Comparison of ENCODE assay signal across 31 mouse cellular contexts in the genomic region with DNA sequence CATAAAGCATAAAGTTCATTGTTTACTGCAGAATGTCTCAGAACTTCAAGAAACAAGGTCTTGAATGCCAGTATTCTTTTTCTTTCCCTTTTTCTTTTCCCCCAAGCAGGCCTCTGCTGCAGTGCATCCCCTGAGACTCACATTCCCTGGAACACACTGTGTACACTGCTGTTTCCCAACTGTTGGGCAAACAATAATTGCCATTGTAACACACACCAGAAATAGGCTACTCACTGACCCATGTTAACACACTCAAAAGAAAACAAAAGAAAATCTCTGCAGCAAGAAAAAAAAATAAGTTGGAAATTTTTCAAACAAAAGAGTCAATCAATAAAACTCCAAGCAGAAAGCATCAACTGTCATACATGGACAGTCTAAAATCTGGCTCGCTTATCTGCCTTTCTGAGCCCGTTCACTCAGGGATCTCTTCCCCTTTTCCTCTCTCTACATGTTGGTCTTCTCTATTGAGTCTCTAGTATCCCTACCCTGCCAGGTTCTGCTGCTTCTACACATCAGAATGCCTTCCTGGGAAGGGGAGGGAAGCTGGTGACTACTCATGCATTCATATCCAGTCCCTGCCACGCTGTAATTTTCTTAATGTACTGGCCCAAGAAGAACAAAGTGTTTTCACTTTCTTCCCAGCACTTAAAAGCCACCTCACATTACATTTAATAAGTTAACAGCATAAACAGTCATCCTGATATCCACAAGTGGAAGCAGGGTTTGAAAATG.
A peak's percentile ranks its signal among the peaks of the same experiment; 100 is the strongest.
DNase-seq lines count a peak whose midpoint lies in the region; ATAC-seq and TF ChIP-seq lines count a peak whose summit lies in the region.
"Had no signal": no experiment of that assay in that cellular context is flagged by ENCODE, and none has a peak within 500 bp of the region (broad histone marks: within the 10 kb centered on the region; RNA-seq: fewer than 3 reads in every experiment).

No protein-coding gene starts in this region.

- TF ChIP-seq EP300 in heart, adult 2 months (IDR thresholded peaks at IDR 0.05; ENCODE audit: insufficient read depth, low read depth, low read length): no peak

- no peaks in the 10 kb centered on the region for H3K79me2 ChIP-seq in heart, adult 2 months (replicated peaks; ENCODE audit: control insufficient read depth, insufficient read depth, low read length)

- no peaks in the 10 kb centered on the region for H3K36me3 ChIP-seq in heart, adult 2 months (ENCODE audit: control insufficient read depth, insufficient read depth, low read length)
- H3K36me3 ChIP-seq in hindbrain, embryonic 12.5 days: no peaks in the 10 kb centered on the region
- H3K36me3 ChIP-seq in hindbrain, postnatal 0 days (ENCODE audit: insufficient read depth, low read length): no peaks in the 10 kb centered on the region
- H3K36me3 ChIP-seq in neural tube, embryonic 13.5 days: no peaks in the 10 kb centered on the region
- peaks cover 5% of the 10 kb centered on the region; the same call in 1 of the 2 replicates for H3K36me3 ChIP-seq in neural tube, embryonic 15.5 days
- H3K36me3 ChIP-seq: embryonic facial prominence, embryonic 10.5 days; embryonic facial prominence, embryonic 15.5 days; forebrain, embryonic 12.5 days; G1E; heart, embryonic 15.5 days; kidney, embryonic 15.5 days; neural tube, embryonic 12.5 days had no signal

- no peak for TF ChIP-seq CTCF in heart, adult 2 months (IDR thresholded peaks at IDR 0.05)
- TF ChIP-seq CTCF in hindbrain, postnatal 0 days (IDR thresholded peaks at IDR 0.05; ENCODE audit: low read depth): no peak

- peak; percentile 68; the same call in 1 of the 2 replicates for ATAC-seq in hindbrain, embryonic 12.5 days (ENCODE audit: low FRiP score)
- no peak for ATAC-seq in hindbrain, postnatal 0 days
- no peak for ATAC-seq in neural tube, embryonic 13.5 days (ENCODE audit: low read depth)
- no peak for ATAC-seq in neural tube, embryonic 15.5 days (ENCODE audit: low FRiP score)
- ATAC-seq: forebrain, postnatal 0 days; Patski had no signal

- H3K4me2 ChIP-seq in hindbrain, embryonic 12.5 days (replicated peaks): no peak overlapping the region
- no peak overlapping the region for H3K4me2 ChIP-seq in hindbrain, postnatal 0 days (ENCODE audit: low read depth, low read length)
- H3K4me2 ChIP-seq in neural tube, embryonic 13.5 days: no peak overlapping the region
- no peak overlapping the region for H3K4me2 ChIP-seq in neural tube, embryonic 15.5 days
- H3K4me2 ChIP-seq: embryonic facial prominence, embryonic 15.5 days; forebrain, embryonic 12.5 days; heart, embryonic 15.5 days; hindbrain, embryonic 14.5 days; kidney, embryonic 15.5 days; neural tube, embryonic 12.5 days had no signal

- H3K4me1 ChIP-seq in heart, adult 2 months (ENCODE audit: control insufficient read depth, insufficient read depth, low read length): no peaks in the 10 kb centered on the region
- peaks cover 20% of the 10 kb centered on the region for H3K4me1 ChIP-seq in hindbrain, embryonic 12.5 days
- H3K4me1 ChIP-seq in hindbrain, postnatal 0 days (ENCODE audit: insufficient read depth, low read length): no peaks in the 10 kb centered on the region
- peaks cover 21% of the 10 kb centered on the region for H3K4me1 ChIP-seq in neural tube, embryonic 13.5 days (replicated peaks)
- H3K4me1 ChIP-seq in neural tube, embryonic 15.5 days: peaks cover 7% of the 10 kb centered on the region; the same call in 1 of the 2 replicates
- H3K4me1 ChIP-seq: embryonic facial prominence, embryonic 15.5 days; heart, embryonic 15.5 days; neural tube, embryonic 12.5 days had no signal

- DNase-seq in heart, adult 11 months: peak; percentile 92
- DNase-seq in heart, adult 2 months: no peak
- no peak for DNase-seq in hindbrain, postnatal 0 days (ENCODE audit: low spot score)
- DNase-seq in right cerebral cortex, adult 18-20 months: no peak
- DNase-seq: adrenal gland, postnatal 25 days; cerebellum, adult 2 months; cerebellum, postnatal 25 days; forebrain, postnatal 0 days; heart, postnatal 4 days; kidney, adult 18-20 months; kidney, postnatal 25 days; liver; lung, adult 2 months; lung, postnatal 10 days; thymus, adult 2 months; thymus, postnatal 36 days had no signal

- intact Hi-C loops in heart, adult 2 months (cut with DNase I): no loop called here

- no peak overlapping the region for H3K4me3 ChIP-seq in heart, adult 2 months
- no peak overlapping the region for H3K4me3 ChIP-seq in hindbrain, embryonic 12.5 days
- H3K4me3 ChIP-seq in hindbrain, postnatal 0 days (ENCODE audit: low read length): no peak overlapping the region
- H3K4me3 ChIP-seq in neural tube, embryonic 13.5 days: no peak overlapping the region
- no peak overlapping the region for H3K4me3 ChIP-seq in neural tube, embryonic 15.5 days (replicated peaks)
- H3K4me3 ChIP-seq: embryonic facial prominence, embryonic 10.5 days; embryonic facial prominence, embryonic 15.5 days; forebrain, embryonic 12.5 days; heart, embryonic 15.5 days; kidney, embryonic 15.5 days; myocyte; neural tube, embryonic 12.5 days had no signal

- TF ChIP-seq POLR2A in heart, adult 2 months (IDR thresholded peaks at IDR 0.05; ENCODE audit: insufficient read depth, low read depth, low read length): no peak

- WGBS in heart, adult 2 months: 66% methylated on average over 3 of the region's 3 CpGs
- 43% methylated on average over 3 of the region's 3 CpGs for WGBS in hindbrain, embryonic 12.5 days
- WGBS in hindbrain, postnatal 0 days: 26% methylated on average over 3 of the region's 3 CpGs
- WGBS in neural tube, embryonic 13.5 days: 55% methylated on average over 3 of the region's 3 CpGs
- WGBS in neural tube, embryonic 15.5 days: 52% methylated on average over 3 of the region's 3 CpGs

- no peaks in the 10 kb centered on the region for H3K27me3 ChIP-seq in heart, adult 2 months (ENCODE audit: control insufficient read depth, insufficient read depth, low read length)
- 0 out of 2 replicates have a peak, but pooled peaks cover 4% of the 10 kb centered on the region for H3K27me3 ChIP-seq in hindbrain, embryonic 12.5 days
- H3K27me3 ChIP-seq in hindbrain, postnatal 0 days (ENCODE audit: insufficient read depth, low read length): no peaks in the 10 kb centered on the region
- H3K27me3 ChIP-seq in neural tube, embryonic 13.5 days: no peaks in the 10 kb centered on the region; the same call in 1 of the 2 replicates
- no peaks in the 10 kb centered on the region for H3K27me3 ChIP-seq in neural tube, embryonic 15.5 days (replicated peaks)
- H3K27me3 ChIP-seq: embryonic facial prominence, embryonic 15.5 days; forebrain, embryonic 12.5 days; neural tube, embryonic 12.5 days had no signal

- no peaks in the 10 kb centered on the region for H3K9me3 ChIP-seq in hindbrain, embryonic 12.5 days (replicated peaks)
- no peaks in the 10 kb centered on the region for H3K9me3 ChIP-seq in hindbrain, postnatal 0 days (ENCODE audit: low read length)
- no peaks in the 10 kb centered on the region for H3K9me3 ChIP-seq in neural tube, embryonic 13.5 days
- no peaks in the 10 kb centered on the region for H3K9me3 ChIP-seq in neural tube, embryonic 15.5 days (replicated peaks)
- H3K9me3 ChIP-seq: embryonic facial prominence, embryonic 10.5 days; embryonic facial prominence, embryonic 15.5 days; forebrain, embryonic 12.5 days; heart, embryonic 15.5 days; kidney, embryonic 15.5 days; neural tube, embryonic 12.5 days had no signal

- H3K9ac ChIP-seq in heart, adult 2 months (ENCODE audit: low read depth, low read length): no peak overlapping the region
- H3K9ac ChIP-seq in hindbrain, embryonic 12.5 days: no peak overlapping the region
- no peak overlapping the region for H3K9ac ChIP-seq in hindbrain, postnatal 0 days (replicated peaks; ENCODE audit: low read length)
- no peak overlapping the region for H3K9ac ChIP-seq in neural tube, embryonic 13.5 days
- H3K9ac ChIP-seq in neural tube, embryonic 15.5 days (replicated peaks): no peak overlapping the region
- H3K9ac ChIP-seq: embryonic facial prominence, embryonic 15.5 days; forebrain, embryonic 12.5 days; forebrain, postnatal 0 days; heart, embryonic 15.5 days; hindbrain, embryonic 14.5 days; kidney, embryonic 15.5 days; liver, embryonic 14.5 days; neural tube, embryonic 12.5 days had no signal

- H3K27ac ChIP-seq in heart, adult 2 months: no peak overlapping the region
- no peak overlapping the region for H3K27ac ChIP-seq in hindbrain, embryonic 12.5 days
- no peak overlapping the region for H3K27ac ChIP-seq in hindbrain, postnatal 0 days
- 0 out of 2 replicates have a peak overlapping the region, but pooled peaks have one; percentile 46 for H3K27ac ChIP-seq in neural tube, embryonic 13.5 days (replicated peaks)
- no peak overlapping the region for H3K27ac ChIP-seq in neural tube, embryonic 15.5 days (replicated peaks)
- H3K27ac ChIP-seq: embryonic facial prominence, embryonic 10.5 days; embryonic facial prominence, embryonic 15.5 days; forebrain, embryonic 12.5 days; heart, embryonic 15.5 days; hindbrain, embryonic 14.5 days; kidney, embryonic 15.5 days; liver, embryonic 14.5 days; macrophage; neural tube, embryonic 12.5 days had no signal
